Mouse (Mus musculus) left cerebral cortex, adult 8-10 months (tissue): ENCODE measurements at regions not wholly inside any gene's neighbourhood (a gene's known extent, or its start where the extent isn't known, plus 50 kb on each side); places are given as distances from the start of the nearest gene placed in this dataset.

ENCODE experiments used
- DNase-seq, 2 experiments: peaks; one replicate each; pipeline ENCODE4 v3.0.0; 2022; ENCODE audit warnings: low spot score in 2 of 2

DNA sequence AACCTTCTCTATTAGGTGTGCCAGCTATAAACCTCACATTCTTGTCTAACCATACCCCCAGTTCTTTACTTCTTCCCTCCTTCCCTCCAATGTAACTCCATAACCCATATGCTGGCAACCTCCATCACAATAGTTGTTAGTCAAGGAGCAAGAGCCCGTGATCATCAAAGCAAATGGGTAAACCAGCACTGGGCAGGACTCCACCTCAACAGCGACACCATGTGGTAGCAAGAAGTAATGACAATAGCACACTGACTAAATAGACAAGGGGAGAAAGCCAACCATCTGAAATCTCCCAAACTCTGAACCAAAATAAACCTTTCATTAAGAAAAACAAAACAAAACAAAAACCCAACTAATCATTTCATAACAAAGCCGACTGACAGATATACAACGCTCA lies 297.8 kb downstream of the Psat1 start:
- no peak for DNase-seq

DNA sequence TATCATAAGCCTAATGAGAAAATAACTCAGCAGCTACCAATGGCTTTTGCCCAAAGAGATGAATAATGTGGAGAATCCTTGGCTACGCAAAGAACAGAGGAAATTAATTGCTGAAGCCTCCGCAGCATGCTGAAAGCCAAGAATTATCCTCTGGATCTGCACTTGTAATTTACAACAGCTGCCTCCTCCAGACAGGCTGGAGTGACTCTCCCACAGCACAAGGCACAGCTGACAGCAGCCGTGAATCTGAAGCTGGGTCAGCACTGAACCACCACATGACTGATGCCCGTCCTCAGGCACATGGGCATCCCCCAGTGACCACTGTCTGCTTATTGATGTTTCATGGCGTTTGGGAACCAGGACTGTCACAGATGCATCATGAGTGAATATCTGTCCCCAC lies 299.8 kb downstream of the Psat1 start:
- peak in 1 of 2 experiments; percentile 12 for DNase-seq

DNA sequence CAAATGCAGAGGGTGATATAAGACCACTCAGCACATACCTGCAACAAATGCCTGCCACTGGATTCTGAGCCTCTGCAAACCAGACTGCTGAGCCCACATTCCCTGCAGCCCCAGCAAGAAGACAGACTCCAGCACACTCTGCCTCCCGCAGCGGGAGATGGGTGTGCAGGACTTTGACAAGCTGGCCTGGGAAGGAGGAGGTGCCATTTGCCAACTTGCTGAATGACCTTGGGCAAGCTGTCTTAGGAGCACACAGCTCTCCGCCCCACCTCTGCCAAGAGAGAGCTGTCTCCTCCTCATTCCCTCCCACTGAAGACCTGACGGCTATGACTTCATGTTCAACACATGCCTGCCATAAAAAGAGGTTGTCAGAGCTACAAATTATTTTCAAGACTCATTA lies 302.4 kb downstream of the Psat1 start:
- DNase-seq, result peak in 1 of 2 experiments; percentile 32

DNA sequence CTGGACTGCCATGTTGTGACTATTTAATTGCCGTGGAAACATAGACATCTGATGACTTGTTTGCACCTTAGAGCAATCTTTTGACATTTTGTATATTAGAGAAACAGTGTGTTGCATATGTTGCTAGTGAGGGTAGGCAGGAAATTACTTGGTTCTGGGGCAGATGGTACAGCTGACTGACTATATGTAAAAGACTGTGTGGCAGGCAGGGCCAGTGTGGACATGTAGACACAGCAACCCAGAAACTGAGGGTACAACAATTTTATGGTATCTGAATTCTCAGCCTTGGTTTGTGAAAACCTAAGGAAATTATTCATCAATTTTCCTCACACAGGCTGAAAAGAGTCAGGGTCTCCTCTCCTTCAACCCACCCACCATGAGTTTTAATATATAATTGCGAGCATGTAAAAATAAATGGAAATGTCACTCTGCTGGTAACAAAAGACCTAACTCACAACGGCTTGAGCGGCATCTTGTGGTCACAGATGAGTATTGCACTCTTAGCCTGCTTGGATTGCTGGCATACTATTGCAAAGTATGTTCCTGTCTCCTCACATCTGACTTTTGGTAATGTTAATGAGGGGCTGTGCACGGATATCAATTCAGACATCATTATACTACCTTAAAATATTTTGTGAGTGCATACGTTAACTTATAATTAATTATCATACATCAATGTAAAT lies 329.8 kb downstream of the Psat1 start:
- DNase-seq, result peak; percentile 30 to 39

DNA sequence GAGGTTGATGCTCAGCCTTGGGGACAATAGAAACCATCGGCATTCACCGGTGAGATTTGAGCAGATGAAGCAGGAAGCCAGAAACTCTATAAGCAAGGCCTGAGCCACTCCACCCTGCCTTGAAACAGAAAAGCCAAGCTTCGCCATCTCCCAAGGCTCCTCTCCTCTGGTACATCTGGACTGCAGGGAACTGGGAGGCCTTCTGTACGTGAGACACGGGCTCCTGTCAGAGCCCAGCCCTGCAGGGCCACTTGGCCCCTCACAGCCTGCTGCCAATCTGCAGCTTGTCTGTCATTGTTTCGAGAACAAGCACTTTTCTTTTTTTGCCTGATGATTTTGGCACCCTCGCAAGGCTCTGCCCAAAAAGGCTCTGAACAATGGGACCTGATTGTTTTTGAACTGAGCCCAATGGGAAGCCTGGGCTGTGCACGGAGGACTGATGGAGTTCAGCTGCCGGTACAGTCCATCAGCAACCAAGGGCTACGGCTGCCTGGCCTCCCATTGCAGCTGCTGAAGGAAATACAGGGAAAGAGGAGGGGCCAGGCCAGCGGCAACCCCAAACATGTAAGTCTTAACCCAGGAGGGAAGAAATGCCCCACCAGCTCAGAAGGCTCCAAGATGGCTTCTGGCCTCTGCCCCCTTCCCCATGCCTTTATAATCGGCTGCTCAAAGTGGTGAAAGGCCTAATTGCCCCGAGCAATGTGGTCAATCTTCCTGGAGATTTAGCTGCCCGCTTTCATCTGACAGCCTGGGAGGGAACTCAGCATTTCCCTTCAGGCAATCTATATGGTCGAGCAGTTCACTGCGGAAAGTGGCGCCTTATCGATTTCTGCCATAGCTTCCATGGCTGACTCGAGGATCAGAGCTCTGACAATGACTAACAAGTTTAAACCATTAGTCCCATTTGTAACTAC lies 332.2 kb downstream of the Psat1 start:
- peak in 1 of 2 experiments; percentile 12 for DNase-seq

DNA sequence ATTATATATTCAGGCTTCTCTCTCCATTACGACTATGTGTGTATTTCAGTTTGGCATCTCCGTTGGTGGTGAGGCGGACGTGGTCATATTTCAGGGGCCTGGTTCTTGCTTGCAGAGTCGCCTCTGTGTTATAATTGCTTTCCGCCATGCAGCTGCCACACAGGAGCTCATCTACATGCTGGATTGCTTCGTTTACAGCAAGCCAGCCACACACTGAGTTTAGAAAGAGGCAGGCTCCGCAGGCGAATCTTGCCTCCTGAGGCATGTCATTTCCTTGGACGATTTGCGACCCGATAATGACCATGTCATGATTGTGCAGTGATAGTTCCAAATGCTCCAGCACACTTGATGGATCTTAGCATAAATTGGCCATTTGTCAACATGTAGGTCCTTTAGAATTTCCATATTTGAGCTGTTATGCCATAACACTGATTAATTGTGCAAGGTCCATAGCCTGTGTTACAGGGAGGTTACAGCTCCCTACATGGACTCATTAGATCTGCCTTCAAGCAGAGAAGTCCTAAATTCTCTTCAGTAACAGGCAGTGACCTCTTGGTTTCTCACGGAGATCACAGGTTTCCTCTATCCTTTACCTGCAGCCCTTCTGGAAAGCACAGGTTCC lies 335.9 kb downstream of the Psat1 start:
- DNase-seq, result no peak

DNA sequence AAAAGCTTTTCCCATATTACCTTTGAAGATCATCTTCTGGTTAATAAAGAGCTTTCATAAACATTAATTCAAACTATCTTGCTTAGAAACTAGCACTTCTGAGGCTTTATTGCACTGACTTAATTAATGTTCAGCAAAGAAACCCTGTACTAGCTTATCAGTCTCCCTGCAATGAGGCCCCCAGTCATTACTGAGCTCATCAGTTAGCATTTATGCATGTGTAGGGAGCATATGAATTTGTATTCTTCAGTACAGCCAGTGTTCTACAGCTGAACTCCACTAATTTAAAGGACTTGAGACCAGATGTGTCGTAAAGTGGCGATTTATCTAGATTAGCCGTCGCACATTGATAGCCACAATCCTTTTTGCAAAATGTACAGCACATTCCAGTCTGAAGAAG lies 340.7 kb downstream of the Psat1 start:
- no peak for DNase-seq

DNA sequence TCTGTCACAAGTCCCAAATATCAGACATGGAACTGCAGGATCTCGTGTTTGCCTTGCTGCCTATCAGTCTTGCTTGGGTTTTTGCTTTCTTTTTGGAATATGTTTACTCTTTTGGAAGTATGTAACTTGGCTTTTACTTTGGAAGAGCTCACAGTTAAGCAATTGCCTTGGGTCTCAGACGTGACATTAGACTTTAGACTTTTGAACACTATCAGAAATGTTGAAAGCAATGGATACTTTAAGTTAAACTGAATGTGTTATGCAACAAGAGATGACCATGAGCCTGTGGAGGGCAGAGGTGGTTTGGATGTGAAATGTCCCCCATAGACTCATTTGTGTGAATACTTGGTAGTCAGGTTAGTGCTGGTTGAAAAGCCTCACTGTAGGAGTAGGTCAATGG lies 354.3 kb downstream of the Psat1 start:
- no peak for DNase-seq

DNA sequence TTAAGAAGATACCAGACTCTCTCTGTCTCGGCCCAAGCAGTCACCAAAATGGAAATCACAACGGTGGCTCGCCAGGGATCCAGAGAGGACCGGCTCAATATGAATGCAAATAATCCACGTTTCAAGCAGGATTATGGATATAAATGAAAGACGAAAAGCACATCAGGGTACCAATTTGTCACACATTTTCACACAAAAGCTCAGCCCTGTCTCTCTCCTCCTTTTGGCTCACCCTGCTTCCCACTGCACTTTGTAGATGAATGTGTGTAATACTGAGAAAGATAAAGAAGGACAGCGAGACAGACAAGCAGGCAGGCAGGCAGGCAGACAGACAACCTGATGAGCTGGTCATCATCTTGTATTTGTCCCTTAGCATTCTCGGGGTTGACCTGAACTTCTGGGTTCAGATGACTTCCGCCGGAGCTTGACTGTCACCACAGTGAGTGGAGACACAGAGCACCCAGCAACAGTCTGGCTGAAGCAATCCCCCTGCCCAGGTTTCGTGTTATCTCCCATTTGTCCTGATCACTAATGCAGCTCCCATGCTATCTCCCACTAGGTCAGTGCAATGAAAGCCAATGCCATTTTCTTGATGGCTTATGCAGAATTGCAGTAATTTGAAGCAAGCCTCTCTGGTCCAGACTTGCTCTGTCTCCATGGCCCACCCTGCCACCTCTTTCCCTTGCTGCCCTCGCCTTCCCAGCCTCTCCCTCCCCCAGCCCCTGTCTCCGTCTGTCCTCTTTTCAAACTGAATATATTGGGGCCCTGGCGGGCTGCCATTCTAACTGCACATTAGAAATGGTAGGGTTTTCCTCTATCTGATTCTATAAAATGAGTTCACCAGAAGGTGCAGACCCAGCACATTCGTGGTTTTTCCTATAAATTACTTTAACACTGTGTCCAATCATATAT lies 363.1 kb downstream of the Psat1 start:
- no peak for DNase-seq

DNA sequence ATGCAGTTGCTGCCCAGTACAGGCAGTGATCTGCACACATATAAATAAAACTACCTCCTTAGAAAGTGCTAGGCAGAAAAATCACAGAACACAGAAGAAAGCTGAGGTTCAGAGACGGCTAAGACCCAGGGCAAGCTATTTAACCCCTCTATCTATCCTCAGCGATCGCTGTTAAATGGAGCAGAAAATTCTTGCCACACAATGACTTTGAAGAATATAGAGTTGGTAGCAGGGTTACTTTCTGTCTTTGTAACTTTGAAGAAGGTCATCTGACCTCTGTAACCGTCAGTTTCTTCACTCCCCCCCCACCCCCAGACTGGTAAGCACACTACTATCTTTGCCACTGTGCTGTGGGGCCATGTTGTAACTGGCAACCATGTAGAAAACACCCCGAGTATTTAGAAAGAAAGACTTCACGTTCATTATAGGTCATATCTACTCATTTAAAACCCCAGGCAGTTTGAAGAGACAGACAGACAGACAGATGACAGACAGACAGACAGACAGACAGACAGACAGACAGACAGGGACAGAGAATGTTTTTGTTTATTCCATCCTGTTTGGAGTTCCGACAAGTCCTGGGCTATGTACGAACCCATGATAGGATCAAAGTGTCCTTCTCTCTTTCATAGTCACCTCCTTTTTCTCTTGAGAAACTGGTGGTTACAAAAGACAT lies 363.9 kb downstream of the Psat1 start:
- no peak for DNase-seq

DNA sequence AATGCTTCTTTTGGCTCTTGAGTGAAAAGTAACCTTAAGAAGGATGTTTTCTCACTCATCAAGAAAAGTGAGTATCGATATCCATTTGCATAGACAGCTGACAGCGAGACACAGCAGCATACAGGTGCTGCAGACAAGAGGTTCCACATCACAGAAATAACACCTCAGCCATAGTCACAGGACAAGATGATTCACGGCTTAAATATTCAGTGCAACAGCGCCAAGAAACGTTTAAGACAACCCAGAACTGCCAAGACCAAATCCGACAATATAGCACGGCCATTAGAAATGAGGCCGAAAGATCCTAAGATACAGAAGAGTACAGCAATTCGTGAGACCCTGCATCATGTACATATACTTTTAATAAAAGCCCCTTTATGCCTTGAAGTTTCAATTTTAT lies 375.9 kb downstream of the Psat1 start:
- DNase-seq, result no peak

DNA sequence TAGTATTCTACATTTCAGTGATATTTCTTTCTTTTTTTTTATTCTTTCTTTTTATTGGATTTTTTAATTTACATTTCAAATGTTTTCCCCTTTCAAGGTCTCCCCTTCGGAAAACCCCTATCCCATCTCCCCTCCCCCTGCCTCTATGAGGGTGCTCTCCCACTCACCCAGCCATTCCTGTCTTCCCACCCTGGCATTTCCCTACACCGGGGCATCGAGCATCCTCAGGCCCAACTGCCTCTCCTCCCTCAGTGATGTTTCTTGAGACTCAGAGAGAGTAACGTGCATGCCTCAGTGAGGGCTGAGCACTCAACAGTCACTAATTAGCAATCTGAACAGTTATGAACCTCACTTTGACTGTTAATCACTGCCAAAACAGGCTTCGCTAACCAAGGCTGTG lies 385.6 kb downstream of the Psat1 start:
- no peak for DNase-seq

DNA sequence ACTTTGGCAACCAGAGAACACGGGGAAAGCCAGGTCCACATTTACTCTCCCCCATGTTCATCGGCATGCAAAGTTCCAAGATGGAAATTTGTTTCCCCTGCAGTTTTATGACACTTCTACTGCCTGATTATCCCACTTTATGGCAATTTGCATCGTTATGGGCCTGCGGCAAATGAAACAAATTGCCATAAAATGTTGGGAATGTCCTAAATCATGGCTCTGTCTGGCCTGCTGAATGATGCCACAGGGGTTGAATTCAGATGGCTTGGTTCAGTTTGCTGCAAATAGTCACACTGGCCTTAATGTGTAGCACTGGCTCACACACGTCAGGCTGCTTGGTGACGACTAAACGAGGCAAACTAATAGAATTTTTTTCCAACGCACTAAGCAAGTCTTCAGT lies 393.2 kb downstream of the Psat1 start:
- DNase-seq, result no peak

DNA sequence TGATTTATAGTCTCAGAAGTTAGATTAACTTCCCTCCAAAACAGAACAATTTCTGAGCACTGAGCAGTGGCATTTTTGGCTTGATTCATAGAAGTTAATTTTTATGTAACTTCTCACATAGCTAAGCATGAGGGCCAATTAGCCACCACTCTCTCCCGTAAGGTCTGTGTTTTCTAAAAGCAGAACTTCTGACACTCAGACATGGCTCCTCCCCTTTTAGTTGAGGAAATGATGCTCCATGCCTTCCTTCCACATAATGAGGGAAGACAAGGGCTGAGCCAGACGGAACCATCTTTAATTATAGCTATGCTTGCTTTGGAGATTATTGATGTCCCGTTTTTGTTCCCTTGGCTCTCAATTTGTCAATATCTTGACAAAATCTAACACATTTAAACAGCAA lies 429.3 kb downstream of the Psat1 start:
- no peak for DNase-seq

DNA sequence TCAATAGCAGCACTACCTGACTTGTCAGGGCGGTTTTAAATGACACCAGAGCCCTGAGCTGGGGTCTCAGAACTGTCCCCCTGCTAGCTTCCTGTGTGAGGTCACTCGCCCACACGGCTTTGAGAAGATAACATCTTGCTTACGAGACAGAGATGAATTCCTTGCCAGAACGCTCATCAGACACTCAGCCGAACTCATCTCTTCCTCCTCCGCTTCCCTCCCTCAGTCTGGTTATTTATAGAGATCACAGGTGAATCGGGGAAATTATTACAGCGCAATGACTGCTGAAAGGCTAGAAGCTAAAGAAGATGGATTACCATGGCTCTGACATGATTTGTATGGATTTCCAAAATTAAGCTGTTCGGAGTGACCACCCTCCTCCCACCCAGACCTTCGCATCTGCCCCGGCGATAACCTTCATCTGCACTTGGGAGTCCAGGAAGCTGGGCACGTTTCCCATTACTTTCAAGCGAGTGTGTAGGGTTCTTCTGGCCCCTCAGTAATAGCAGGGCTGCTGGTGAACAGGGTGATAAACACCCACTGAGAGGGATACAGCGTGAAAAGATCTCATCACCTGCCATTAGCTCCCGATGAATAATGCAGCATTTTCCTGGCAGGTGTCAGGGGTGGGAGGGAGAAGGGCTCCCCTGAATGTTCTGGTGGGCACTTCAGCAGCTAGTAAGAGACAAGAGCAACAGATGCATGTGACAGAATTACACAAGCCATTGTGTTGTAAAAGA lies 430.4 kb downstream of the Psat1 start:
- peak; percentile 42 to 47 for DNase-seq

DNA sequence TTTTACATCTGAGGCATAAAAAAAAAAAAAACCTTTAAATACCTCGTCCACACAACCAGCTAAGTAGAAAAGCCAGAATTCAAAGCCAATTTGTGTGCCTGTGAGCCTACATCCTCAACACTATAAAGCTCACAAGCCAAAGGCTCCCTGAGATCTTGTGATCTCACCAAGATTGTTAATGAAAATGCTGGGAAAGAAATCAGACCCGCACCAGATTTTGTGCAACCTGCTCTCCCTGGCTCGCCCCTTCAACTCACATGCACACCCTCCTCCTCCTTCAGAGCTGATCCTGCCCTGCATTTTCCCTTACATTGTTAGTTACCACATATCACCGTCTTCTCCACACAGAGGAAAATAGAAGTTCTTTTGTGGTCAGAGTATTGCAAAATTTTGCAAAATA lies 433.9 kb downstream of the Psat1 start:
- DNase-seq, result no peak

DNA sequence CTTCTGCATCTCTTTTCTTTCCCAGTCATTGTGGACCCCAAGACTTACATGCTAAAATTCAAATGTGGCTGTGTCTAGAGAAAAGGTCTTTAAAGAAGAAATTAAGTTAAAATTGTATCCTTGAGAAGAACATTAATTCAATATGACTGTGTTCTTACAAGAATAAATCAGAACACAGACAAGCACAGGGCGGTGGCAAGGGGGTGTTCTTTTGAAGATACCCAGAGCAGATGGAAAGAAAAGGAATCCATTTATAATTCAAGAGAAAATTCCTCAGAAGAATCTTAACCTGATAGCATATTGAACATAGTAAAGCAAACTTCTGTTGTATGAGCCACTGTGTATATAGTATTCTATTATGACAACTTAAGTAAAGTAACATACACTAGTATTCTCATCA lies 436.7 kb downstream of the Psat1 start:
- no peak for DNase-seq

DNA sequence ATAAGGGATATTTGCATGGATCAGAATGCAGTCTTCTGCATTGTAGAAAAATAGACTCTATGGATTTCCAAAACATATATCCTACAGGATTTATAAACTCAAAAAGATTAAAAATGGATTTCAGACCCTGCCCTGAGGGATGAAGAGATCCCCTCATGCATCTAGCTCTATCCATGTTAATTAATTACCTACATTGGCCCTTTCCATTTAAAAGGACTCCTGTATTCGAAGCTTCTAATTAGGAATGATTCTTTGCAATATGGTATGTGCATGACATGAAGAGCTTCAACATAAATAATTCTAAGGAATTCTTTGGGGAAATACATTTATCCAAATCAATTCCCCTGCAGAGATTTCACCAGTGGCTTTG lies 444.2 kb downstream of the Psat1 start:
- no peak for DNase-seq

DNA sequence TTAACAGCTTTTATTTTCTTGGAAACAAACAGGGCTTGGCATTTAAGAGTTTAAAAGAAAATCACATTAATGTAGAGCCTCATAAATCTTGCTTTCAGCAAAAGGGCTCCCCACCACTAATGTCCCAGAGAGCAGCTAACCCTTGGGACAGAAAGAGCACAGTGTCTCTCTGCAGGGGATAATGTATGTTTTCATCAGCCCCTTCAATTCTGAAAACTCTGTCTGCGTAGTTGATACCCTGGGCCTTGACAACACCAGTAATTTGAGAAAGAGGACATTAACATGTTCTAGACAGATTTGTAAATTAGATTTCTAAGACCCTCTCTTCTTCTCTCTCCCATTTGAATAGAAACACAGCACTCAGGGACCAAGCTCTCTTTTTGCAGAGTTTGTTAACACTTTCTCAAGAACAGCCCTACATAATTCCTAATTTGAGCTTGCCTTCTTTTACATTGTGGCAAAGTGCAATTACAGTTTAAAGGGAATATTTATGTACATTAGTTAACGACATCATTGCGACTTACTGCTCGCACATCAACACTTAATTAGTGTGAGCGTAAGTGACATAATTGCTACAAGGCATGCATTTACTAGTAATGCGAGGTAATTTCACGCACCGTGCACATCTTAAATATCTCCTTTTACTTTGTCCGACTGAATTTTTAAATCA lies 444.7 kb downstream of the Psat1 start:
- DNase-seq, result no peak

DNA sequence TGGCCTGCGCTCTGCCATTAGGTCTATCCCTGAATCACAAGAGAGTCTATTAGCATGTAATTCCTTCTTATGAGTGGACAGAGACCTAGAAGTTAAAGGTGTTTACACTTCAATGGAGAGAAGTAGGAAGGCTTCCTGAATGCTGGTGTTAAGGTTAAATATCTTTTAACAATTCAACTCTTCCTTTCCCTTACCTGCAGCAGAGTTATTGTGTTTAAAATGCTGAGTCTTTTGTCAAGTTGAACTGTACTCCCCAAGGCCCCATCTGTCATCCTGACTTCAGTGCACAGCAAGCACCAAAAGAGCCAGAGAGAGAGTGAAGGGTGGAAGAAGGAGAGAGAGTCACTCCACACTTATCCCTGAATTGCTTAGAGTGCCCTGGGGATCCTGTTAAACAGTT lies 451.6 kb downstream of the Psat1 start:
- no peak for DNase-seq
